Mouse (Mus musculus): ENCODE measurements at regions not wholly inside any gene's neighbourhood (a gene's known extent, or its start where the extent isn't known, plus 50 kb on each side); places are given as distances from the start of the nearest gene placed in this dataset.

DNA sequence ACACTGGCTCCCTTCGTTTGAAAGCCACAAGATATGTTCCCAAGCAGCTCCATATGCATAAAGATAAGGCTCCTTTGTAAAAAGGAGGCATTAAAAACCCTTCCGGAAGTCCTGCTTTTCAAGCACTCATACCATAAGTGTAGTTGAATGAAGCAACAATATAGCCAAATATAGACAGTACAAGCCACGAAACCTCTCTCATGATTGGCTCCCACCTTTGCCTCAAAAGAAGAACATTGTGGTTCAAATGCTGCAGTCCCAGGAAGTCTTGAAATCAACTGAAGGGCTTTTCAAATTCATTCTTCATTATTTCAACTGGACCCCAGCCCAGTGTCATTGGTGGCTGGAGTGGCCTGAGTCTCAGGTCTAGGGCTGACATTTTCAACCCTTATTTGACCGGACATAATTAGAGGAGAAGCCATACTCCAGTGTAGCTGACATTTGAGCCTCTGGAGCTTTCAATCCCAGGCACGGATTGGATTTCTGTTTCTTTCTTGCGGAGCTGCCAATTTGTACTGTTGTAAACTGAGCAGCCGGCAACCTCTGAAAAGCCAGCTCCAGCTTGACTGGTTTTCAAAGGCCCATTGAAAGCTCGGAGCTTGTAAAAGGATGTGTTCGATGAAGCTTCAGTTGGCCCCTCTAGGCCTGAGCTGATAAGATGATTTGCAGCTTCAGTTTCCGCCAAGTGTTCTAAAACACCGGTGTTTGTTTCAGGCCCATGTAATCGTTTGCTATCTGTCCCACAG lies 105.4 kb downstream of the Tmsb4x start:
- H3K36me3 ChIP-seq (ENCODE audit: control insufficient read depth, insufficient read depth, low read length) = no peaks in the 10 kb centered on the region
- peaks cover 27% of the 10 kb centered on the region for H3K27me3 ChIP-seq (ENCODE audit: control insufficient read depth, insufficient read depth, low read length)
- H3K4me2 ChIP-seq = no peak overlapping the region
- H3K27ac ChIP-seq (ENCODE audit: low read depth, low read length) = peak overlapping the region; percentile 40; the same call in 1 of the 2 replicates
- WGBS = 43% methylated on average over 12 of the region's 12 CpGs
- no peak overlapping the region for H3K4me3 ChIP-seq (ENCODE audit: low read depth, low read length)
- H3K4me1 ChIP-seq (ENCODE audit: control insufficient read depth, insufficient read depth, low read length) = peaks cover 8% of the 10 kb centered on the region; the same call in 1 of the 2 replicates
- H3K9me3 ChIP-seq (ENCODE audit: control insufficient read depth, low read length) = no peaks in the 10 kb centered on the region
- no peak for DNase-seq (ENCODE audit: low spot score, missing footprints)
- no peak overlapping the region for H3K9ac ChIP-seq (ENCODE audit: low read length)
- ATAC-seq (ENCODE audit: low FRiP score) = no peak

DNA sequence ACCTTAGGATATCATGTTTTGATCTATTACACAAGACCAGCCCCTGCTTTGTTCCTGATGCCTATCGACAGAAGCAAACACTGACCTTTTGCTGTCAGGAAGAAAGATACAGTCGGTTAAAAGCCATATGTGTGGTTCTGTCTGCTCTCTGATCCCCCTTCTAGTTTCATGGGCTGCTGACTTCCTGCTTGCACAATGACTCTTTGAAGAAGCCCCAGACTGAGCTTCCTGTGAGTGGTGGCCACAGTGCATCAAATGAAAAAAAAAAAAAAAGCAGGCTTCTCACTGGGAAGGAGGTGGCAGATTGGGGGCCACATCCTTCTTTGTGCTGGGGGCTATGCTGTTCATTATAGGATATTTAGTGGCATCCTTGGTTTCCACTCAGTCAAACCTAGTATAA lies 107.2 kb downstream of the Tmsb4x start:
- Histone ChIP-seq H3K4me2 (no peak overlapping the region), H3K4me3 (ENCODE audit: low read depth, low read length) (no peak overlapping the region), H3K27ac (ENCODE audit: low read depth, low read length) (no peak overlapping the region), H3K9ac (ENCODE audit: low read length) (no peak overlapping the region), H3K9me3 (ENCODE audit: control insufficient read depth, low read length) (no peaks in the 10 kb centered on the region), H3K27me3 (ENCODE audit: control insufficient read depth, insufficient read depth, low read length) (peaks cover 16% of the 10 kb centered on the region), H3K4me1 (ENCODE audit: control insufficient read depth, insufficient read depth, low read length) (peaks cover 8% of the 10 kb centered on the region; the same call in 1 of the 2 replicates), H3K36me3 (ENCODE audit: control insufficient read depth, insufficient read depth, low read length) (no peaks in the 10 kb centered on the region)
- WGBS = 84% methylated on average over 2 of the region's 2 CpGs
- no peak for DNase-seq (ENCODE audit: low spot score, missing footprints)
- no peak for ATAC-seq (ENCODE audit: low FRiP score)

DNA sequence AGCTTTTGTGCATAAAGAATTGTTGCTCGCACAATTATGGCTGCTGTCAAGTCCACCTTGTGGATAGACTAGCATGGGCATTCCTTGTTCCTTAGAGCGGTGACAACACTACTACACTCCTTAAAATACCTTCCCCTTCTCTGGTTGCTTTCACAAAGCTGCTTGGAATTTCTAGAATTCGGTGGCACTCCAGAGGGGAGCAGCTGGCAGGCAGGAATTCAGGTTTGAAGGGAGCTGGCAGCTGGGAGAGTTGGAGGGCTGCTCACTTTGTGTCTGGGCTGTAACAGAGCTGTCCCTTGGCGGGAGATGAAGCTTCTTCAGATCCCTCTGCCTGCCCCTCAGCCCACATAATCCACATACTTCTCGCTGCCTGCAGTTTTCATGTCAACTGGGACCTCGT lies 109.7 kb downstream of the Tmsb4x start:
- Histone ChIP-seq H3K4me1 (ENCODE audit: control insufficient read depth, insufficient read depth, low read length) (peaks cover 6% of the 10 kb centered on the region; the same call in 1 of the 2 replicates), H3K27me3 (ENCODE audit: control insufficient read depth, insufficient read depth, low read length) (peaks cover 15% of the 10 kb centered on the region), H3K4me2 (no peak overlapping the region), H3K36me3 (ENCODE audit: control insufficient read depth, insufficient read depth, low read length) (no peaks in the 10 kb centered on the region), H3K9me3 (ENCODE audit: control insufficient read depth, low read length) (no peaks in the 10 kb centered on the region), H3K9ac (ENCODE audit: low read length) (no peak overlapping the region), H3K4me3 (ENCODE audit: low read depth, low read length) (no peak overlapping the region), H3K27ac (ENCODE audit: low read depth, low read length) (no peak overlapping the region)
- WGBS = 65% methylated on average over 6 of the region's 6 CpGs
- DNase-seq (ENCODE audit: low spot score, missing footprints) (no peak), ATAC-seq (ENCODE audit: low FRiP score) (no peak)

DNA sequence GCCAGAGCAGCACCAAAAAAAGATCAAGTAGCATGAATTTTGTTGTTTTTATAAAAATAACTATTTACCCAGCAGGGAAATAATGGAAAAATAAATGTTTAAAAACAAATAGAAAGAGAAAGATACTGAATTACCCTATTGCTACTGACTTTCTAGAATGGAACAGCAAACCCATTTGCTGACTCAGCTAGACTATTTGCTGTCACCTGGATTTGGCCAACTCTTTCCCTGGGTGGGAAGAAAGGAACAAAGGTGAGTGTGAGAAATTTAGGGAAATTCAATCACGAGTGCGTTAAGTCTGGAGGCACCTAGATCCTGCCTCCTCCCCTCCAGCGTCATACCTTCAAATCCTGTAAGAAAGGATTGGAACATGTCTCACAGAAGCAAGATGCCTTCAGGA lies 110.2 kb downstream of the Tmsb4x start:
- Histone ChIP-seq H3K9me3 (ENCODE audit: control insufficient read depth, low read length) (no peaks in the 10 kb centered on the region), H3K27me3 (ENCODE audit: control insufficient read depth, insufficient read depth, low read length) (peaks cover 14% of the 10 kb centered on the region), H3K9ac (ENCODE audit: low read length) (no peak overlapping the region), H3K4me1 (ENCODE audit: control insufficient read depth, insufficient read depth, low read length) (peaks cover 2% of the 10 kb centered on the region; the same call in 1 of the 2 replicates), H3K27ac (ENCODE audit: low read depth, low read length) (no peak overlapping the region), H3K4me2 (no peak overlapping the region), H3K36me3 (ENCODE audit: control insufficient read depth, insufficient read depth, low read length) (no peaks in the 10 kb centered on the region), H3K4me3 (ENCODE audit: low read depth, low read length) (no peak overlapping the region)
- ATAC-seq (ENCODE audit: low FRiP score) = no peak
- 81% methylated on average over 3 of the region's 3 CpGs for WGBS
- no peak for DNase-seq (ENCODE audit: low spot score, missing footprints)

DNA sequence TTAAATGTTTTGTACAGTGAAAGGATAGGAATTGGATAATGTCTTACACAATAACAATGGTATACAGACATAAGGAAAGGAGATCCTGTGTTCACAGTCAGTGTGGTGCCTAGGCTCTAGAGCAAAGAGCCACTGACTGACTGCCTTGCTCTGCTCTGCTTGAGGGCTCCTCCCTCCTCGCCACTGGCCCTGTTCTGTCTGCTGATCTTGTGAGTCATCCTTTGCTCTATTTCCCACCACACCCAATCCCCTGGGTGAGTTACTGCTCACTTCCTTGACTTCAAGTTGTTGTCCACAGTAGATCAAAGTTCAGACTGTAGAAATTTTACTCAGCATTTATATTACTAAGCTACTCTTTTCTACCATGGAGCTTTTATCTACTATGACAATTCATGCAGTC lies 117.3 kb downstream of the Tmsb4x start:
- peaks cover 11% of the 10 kb centered on the region; the same call in 1 of the 2 replicates for H3K27me3 ChIP-seq (ENCODE audit: control insufficient read depth, insufficient read depth, low read length)
- no peaks in the 10 kb centered on the region for H3K4me1 ChIP-seq (ENCODE audit: control insufficient read depth, insufficient read depth, low read length)
- H3K27ac ChIP-seq (ENCODE audit: low read depth, low read length) = no peak overlapping the region
- H3K4me3 ChIP-seq (ENCODE audit: low read depth, low read length) = no peak overlapping the region
- no peaks in the 10 kb centered on the region for H3K36me3 ChIP-seq (ENCODE audit: control insufficient read depth, insufficient read depth, low read length)
- 50% methylated on average over 1 of the region's 1 CpGs for WGBS
- ATAC-seq (ENCODE audit: low FRiP score) = no peak
- H3K4me2 ChIP-seq = no peak overlapping the region
- no peak for DNase-seq (ENCODE audit: low spot score, missing footprints)
- H3K9me3 ChIP-seq (ENCODE audit: control insufficient read depth, low read length) = no peaks in the 10 kb centered on the region
- H3K9ac ChIP-seq (ENCODE audit: low read length) = no peak overlapping the region

DNA sequence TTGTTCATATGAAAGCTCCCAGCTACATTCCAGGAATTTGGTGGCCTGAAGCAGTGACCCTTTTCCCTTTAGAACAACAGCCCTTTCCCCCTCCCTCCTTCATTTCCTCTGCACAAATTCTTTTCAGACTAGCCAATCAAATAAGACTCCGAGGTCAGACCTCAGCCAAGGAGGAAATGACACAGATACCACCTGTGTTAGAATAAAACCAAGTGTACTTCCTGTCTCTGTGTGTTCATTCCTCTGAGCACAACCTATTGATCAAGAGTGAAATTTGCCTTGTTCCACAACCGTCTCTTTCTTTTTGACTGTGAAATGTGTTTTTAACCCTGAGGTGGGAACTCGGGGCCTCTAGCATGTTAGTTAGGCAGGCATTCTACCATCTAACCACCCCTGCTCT lies 120.2 kb downstream of the Tmsb4x start:
- H3K9me3 ChIP-seq (ENCODE audit: control insufficient read depth, low read length) = no peaks in the 10 kb centered on the region
- 67% methylated on average over 3 of the region's 3 CpGs for WGBS
- no peak overlapping the region for H3K4me3 ChIP-seq (ENCODE audit: low read depth, low read length)
- ATAC-seq (ENCODE audit: low FRiP score) = no peak
- H3K27me3 ChIP-seq (ENCODE audit: control insufficient read depth, insufficient read depth, low read length) = peaks cover 9% of the 10 kb centered on the region; the same call in 1 of the 2 replicates
- no peaks in the 10 kb centered on the region for H3K4me1 ChIP-seq (ENCODE audit: control insufficient read depth, insufficient read depth, low read length)
- DNase-seq (ENCODE audit: low spot score, missing footprints) = no peak
- H3K36me3 ChIP-seq (ENCODE audit: control insufficient read depth, insufficient read depth, low read length) = no peaks in the 10 kb centered on the region
- H3K27ac ChIP-seq (ENCODE audit: low read depth, low read length) = no peak overlapping the region
- no peak overlapping the region for H3K9ac ChIP-seq (ENCODE audit: low read length)
- no peak overlapping the region for H3K4me2 ChIP-seq

DNA sequence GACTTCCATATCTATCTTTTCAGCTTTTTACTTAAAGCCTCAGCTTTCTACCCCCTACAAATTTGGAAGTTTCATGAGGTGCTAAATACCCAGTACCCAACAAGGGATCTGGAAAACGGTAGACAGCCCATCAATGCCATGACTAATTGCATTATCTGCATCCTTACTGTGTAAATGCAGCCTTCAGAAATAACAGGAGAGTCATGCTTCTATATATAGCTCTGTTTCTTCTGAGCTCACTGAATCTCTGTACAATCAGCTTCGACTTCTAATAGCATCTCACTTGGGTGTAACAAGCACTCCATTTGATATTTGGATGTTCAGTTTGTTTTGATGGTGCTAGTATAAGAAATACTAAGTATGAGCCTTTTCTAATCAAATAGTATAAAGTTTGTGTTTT lies 120.7 kb downstream of the Tmsb4x start:
- no peaks in the 10 kb centered on the region for H3K4me1 ChIP-seq (ENCODE audit: control insufficient read depth, insufficient read depth, low read length)
- 42% methylated on average over 2 of the region's 2 CpGs for WGBS
- no peak for ATAC-seq (ENCODE audit: low FRiP score)

DNA sequence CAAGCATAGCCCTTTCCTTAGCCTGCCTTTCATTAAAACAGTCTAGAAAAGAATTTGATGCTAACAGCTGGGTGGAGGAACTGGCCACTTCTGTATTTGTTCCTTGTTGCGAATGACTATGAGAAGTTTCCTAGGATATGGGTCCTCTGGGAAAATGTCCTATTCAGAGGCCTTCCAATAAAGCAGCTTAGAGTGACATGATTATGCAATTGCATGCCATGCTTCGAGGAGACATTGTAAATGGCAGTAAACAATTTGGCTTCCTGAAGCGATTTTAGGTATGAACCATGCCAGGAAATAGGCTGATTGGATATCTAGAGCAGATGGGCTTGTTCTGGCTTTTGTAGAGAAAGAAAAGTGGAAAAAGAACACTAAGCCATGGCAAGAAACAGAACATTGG lies 128.3 kb downstream of the Tmsb4x start:
- no peak overlapping the region for H3K27ac ChIP-seq (ENCODE audit: low read depth, low read length)
- H3K36me3 ChIP-seq (ENCODE audit: control insufficient read depth, insufficient read depth, low read length) = no peaks in the 10 kb centered on the region
- no peaks in the 10 kb centered on the region; the same call in 1 of the 2 replicates for H3K27me3 ChIP-seq (ENCODE audit: control insufficient read depth, insufficient read depth, low read length)
- WGBS = 64% methylated on average over 3 of the region's 3 CpGs
- H3K4me1 ChIP-seq (ENCODE audit: control insufficient read depth, insufficient read depth, low read length) = no peaks in the 10 kb centered on the region
- H3K9me3 ChIP-seq (ENCODE audit: control insufficient read depth, low read length) = no peaks in the 10 kb centered on the region
- DNase-seq (ENCODE audit: low spot score, missing footprints) = no peak
- H3K9ac ChIP-seq (ENCODE audit: low read length) = no peak overlapping the region
- no peak for ATAC-seq (ENCODE audit: low FRiP score)
- no peak overlapping the region for H3K4me3 ChIP-seq (ENCODE audit: low read depth, low read length)
- H3K4me2 ChIP-seq = no peak overlapping the region

More for the DNA sequence above, 120.7 kb downstream of the Tmsb4x start:
- no peaks in the 10 kb centered on the region for H3K36me3 ChIP-seq (ENCODE audit: control insufficient read depth, insufficient read depth, low read length)
- H3K4me3 ChIP-seq (ENCODE audit: low read depth, low read length) = no peak overlapping the region
- no peak for DNase-seq (ENCODE audit: low spot score, missing footprints)
- H3K9ac ChIP-seq (ENCODE audit: low read length) = no peak overlapping the region
- peaks cover 9% of the 10 kb centered on the region; the same call in 1 of the 2 replicates for H3K27me3 ChIP-seq (ENCODE audit: control insufficient read depth, insufficient read depth, low read length)
- no peak overlapping the region for H3K27ac ChIP-seq (ENCODE audit: low read depth, low read length)
- H3K4me2 ChIP-seq = no peak overlapping the region
- H3K9me3 ChIP-seq (ENCODE audit: control insufficient read depth, low read length) = no peaks in the 10 kb centered on the region

DNA sequence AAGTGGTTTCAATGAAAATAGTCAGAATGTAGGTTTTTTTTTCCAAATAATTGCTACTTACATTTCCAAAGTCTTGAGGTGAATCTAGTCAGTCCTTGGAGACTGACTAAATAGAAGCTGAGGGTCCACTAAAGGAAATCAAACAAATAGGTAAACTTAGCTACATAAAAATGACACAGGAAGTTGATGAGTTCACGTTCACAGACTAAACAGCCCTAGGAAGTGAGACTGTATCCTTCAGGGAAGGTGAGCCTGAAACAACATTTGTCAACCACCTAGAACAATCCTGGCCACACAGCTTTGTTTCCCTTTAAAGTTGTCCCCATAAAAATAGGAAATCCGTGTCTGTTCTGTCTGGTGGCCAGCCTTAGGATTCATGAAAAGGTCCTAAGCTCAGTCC lies 140.0 kb downstream of the Tmsb4x start:
- ATAC-seq (ENCODE audit: low FRiP score) = no peak
- no peaks in the 10 kb centered on the region for H3K9me3 ChIP-seq (ENCODE audit: control insufficient read depth, low read length)
- H3K9ac ChIP-seq (ENCODE audit: low read length) = no peak overlapping the region
- H3K27me3 ChIP-seq (ENCODE audit: control insufficient read depth, insufficient read depth, low read length) = peaks cover 21% of the 10 kb centered on the region
- DNase-seq (ENCODE audit: low spot score, missing footprints) = no peak
- no peaks in the 10 kb centered on the region for H3K36me3 ChIP-seq (ENCODE audit: control insufficient read depth, insufficient read depth, low read length)
- H3K27ac ChIP-seq (ENCODE audit: low read depth, low read length) = no peak overlapping the region
- H3K4me3 ChIP-seq (ENCODE audit: low read depth, low read length) = no peak overlapping the region
- no peak overlapping the region for H3K4me2 ChIP-seq
- no peaks in the 10 kb centered on the region for H3K4me1 ChIP-seq (ENCODE audit: control insufficient read depth, insufficient read depth, low read length)
- WGBS = 66% methylated on average over 2 of the region's 2 CpGs
